Mouse (Mus musculus) layer of hippocampus, adult 2 months (tissue): ENCODE measurements around the gene Pdgfa. TPM values are rescaled to one million over a fixed set of nuclear protein-coding genes. Genes with fewer than 3 reads are reported as not detected.

Experiments
- DNase-seq, 2 experiments: peaks; one replicate each; pipeline ENCODE4 v3.0.0; 2022; ENCODE audit warnings: low spot score in 2 of 2
- H3K27ac ChIP-seq: fragments of 200-600 bp; 2 replicates; pipeline ENCODE4 v1.8.1; 2022
- H3K4me3 ChIP-seq: fragments of 200-600 bp; 2 replicates; pipeline ENCODE4 v1.8.1; 2022; ENCODE audit warnings: mild to moderate bottlenecking
- CTCF ChIP-seq: fragments of 200-600 bp; conservative IDR thresholded peaks from 2 replicates; pipeline ENCODE4 v1.8.1; 2022; ENCODE audit warnings: antibody characterized with exemption, mild to moderate bottlenecking, moderate library complexity
- total RNA-seq, 2 experiments: library from RNA; stranded (reverse); gene quantifications; 2 replicates each; pipeline ENCODE4 v1.2.3; 2021

The Pdgfa gene
- total RNA-seq, 2 experiments from 2014 or later, result 37.5 to 41.3 TPM

DNA sequence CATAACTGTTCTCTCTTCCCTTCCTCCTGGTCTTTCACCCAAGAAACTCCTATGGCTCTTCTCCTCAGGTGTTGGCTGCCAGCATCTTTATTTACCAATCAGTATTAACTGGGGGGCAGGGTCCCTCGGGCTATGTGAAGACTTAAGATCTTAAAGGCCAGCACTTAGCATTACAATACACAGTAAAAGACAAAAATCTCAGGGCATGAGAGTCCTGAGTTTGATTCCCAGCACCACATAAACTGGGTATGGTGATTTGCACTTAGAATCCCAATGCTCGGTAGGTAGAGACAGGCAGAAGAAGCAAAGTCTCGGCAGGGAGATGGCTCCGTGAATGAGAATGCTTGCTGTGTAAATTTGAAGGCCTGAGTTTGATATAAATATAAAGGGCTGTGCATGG lies 56.6 kb downstream of the Pdgfa start:
- Histone ChIP-seq H3K27ac (no peak overlapping the region), H3K4me3 (no peak overlapping the region)
- TF ChIP-seq CTCF, result no peak
- no peak for DNase-seq

DNA sequence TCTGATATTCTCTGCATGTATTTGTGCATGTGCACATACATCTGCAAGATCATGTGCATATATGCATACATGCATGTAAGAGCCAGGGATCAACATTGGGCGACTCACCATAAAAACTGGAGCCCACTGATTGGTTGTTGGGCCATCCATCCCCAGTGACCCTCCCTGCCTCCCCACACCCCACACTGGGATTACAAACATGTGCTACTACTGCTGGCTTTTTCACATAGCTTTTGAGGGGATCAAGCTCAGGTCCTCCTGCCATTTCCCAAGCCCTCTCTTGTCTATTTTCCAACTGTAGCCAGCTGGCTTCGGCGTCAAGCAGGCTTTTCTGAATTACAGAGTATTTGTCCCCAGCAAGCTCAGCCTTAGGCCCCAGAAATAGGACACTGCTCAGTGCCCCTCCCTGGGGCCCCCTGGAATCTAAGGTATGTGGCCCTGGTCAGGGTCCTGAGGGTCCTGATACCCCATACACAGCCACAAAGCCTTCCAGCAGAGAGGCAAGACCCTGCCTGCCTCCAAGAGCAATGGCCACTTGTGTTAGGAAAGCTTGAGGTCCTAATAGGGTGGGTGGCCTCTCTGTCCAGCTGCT lies 58.5 kb downstream of the Pdgfa start:
- Histone ChIP-seq H3K4me3 (no peak overlapping the region), H3K27ac (no peak overlapping the region)
- no peak for DNase-seq
- TF ChIP-seq CTCF, result no peak

DNA sequence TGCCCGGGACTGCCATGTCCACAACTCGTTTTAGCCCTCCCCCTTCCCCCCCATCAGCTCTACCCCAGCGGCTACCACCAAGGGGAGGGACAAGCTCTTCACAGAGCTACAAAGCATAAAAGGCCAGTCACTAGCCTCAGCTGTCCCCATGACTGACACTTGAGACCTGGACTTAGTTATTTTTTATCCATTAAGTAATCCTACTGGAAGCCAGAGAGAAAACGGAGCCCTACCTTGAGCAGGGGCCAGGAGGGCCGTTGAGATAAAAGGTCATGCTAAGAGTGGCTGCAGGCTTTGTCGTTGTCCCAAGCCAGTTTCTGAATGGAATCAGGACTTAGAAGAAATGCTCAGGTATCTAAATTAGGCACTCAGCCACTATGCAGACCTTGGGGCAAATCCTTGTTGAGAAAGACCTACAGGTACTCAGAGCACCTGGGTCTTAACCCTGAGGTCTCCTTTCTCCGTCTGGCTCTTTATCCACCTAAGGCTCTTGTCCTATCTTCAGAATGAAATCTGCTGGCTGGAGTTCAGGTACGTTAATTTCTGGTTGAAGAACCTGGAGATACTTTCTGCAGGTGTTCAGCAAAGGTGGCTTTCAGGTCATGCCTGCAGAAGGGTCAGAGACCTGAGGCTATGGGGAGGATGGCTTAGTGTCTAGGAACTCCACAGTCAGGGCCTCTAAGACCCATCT lies 60.6 kb downstream of the Pdgfa start:
- H3K4me3 ChIP-seq, result no peak overlapping the region
- DNase-seq, result no peak
- H3K27ac ChIP-seq, result no peak overlapping the region
- TF ChIP-seq CTCF, result no peak

DNA sequence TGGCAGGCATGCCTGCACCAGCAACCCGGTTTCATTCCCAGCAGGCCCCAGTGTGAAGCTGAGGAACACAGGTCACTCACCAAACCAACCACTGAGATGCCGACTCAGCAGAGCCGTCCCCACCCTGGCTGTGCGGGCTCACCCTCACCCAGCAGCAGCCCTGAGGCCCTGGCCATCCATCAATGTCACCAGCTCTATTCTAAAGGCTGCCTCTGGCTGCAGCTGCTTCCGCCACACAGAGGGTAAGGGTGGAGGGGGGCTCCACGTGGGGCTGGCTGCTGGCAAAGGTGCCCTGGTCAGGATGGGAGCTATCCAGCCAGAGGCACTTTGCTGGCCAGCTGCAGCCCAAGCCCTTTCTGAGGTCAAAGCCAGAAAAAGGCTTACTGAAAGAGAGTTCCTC lies 62.6 kb downstream of the Pdgfa start:
- Histone ChIP-seq H3K27ac (no peak overlapping the region), H3K4me3 (no peak overlapping the region)
- no peak for TF ChIP-seq CTCF
- DNase-seq, result no peak

DNA sequence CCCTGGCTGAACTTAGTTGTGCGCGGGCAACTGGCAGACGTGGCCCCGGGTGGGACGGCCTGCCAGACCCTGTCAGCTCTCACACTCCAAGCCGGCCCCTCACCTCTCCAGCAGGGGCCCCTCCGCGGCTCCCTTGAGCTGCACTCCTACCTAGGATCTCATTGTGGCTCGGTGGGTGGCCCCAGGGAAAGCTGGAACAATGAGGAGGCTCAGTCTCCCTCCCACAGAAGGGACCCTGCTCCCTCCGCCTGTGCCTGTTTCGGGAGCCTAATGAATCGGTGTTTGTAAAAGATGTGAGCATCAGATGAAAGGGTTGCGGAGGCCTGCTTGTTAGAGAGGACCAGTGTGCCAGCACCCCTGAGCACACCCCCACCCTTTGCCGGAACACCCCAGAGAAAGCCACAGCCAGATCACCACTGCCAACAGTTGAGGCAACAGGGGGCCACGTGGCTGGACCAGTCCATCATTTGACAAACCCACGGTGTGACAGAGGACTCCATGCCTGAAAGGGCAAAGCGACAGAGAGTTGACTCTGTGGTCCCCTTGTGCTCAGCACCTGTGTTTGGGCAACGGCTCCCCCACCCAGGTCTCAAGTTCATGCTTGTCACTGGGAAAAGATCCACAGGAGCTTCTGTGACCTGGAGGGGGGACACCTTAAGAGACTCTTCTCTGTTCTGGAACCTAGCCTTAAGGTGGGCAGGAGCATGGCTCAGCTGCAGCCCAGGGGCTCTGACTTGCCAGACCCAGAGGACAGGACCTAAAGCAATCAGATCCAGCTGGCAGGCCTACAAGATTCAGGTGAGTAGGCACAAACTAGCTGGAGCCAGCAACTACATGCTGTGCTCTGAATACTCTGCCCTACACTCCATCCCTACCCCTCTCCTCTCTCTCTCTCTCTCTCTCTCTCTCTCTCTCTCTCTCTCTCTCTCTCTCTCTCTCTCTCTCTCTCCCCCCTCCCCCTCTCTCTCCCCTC lies 64.4 kb downstream of the Pdgfa start:
- DNase-seq, result no peak
- no peak overlapping the region for H3K27ac ChIP-seq
- TF ChIP-seq CTCF, result no peak
- H3K4me3 ChIP-seq, result no peak overlapping the region

GRCm38 (mm10) chr5:138931836-138932235 lies 65.3 kb downstream of the Pdgfa start:
- no peak for DNase-seq
- no peak overlapping the region for H3K4me3 ChIP-seq
- no peak for TF ChIP-seq CTCF
- H3K27ac ChIP-seq, result no peak overlapping the region

DNA sequence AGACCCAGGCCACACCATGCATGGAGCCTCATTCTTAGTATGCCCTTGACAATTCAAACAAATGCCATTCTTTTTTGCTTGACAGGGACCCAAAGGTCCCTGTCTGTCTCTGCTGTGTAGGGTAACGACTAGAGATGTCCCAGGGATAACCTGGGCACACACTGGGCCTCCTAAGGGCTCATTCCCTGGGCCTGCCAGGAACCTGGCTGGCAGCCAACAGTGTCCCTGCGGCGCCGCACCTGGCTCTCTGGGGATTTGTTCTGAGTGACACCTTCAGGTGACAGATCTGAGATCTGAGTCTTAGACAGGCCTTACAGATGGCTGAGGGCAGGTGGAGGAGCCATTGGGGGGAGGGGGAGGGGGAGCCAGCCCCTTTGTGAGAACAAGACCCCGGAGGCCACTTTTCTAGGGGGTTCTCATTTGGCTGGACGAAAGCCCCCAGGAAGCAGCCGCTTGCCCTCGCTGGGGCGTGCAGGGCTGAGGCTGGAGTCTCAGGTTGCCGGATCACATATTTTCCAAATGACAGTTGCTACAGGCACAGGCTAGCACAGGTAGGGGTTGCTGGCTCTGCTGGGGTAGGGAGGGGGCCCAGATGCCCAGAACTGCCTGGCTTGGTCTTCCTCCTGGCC lies 67.2 kb downstream of the Pdgfa start:
- Histone ChIP-seq H3K27ac (no peak overlapping the region), H3K4me3 (no peak overlapping the region)
- DNase-seq, result no peak
- TF ChIP-seq CTCF, result no peak

Other genes with a start within 250 kb of the Pdgfa start
- gene Fam20c, start 242.9 kb downstream of the Pdgfa start, total RNA-seq, result 10 to 100 TPM; 29.2 to 33.7 TPM
- not detected for gene Gm5294, start 177.3 kb downstream of the Pdgfa start, total RNA-seq
- gene Prkar1b, start 152.6 kb upstream of the Pdgfa start, total RNA-seq, result 100 to 1,000 TPM; 393 to 425 TPM
- 10 to 100 TPM in 1 of 2 experiments, 1 to 10 TPM in 1; 5.7 to 10.7 TPM for gene Dnaaf5, start 152.9 kb upstream of the Pdgfa start, total RNA-seq
- gene Sun1, start 203.3 kb upstream of the Pdgfa start, total RNA-seq, result 10 to 100 TPM; 78.8 to 91.0 TPM